Mouse (Mus musculus) bone marrow macrophage, adult 2 months (primary cell): Measurements from ENCODE around the gene Ano9. TPM values are rescaled to one million over a fixed set of nuclear protein-coding genes. Genes with fewer than 3 reads are reported as not detected.

Experiments used
- H3K27ac ChIP-seq: 2 replicates; pipeline ENCODE4 v1.5.1; 2012; ENCODE audit warnings: low read depth, low read length; ENCODE audit not compliant: insufficient read depth
- H3K4me1 ChIP-seq: 2 replicates; pipeline ENCODE4 v1.6.1; 2012; ENCODE audit warnings: low read length; ENCODE audit not compliant: control insufficient read depth, insufficient read depth
- H3K4me3 ChIP-seq: 2 replicates; pipeline ENCODE4 v1.5.1; 2012; ENCODE audit warnings: mild to moderate bottlenecking, low read length, moderate library complexity; ENCODE audit not compliant: insufficient read depth
- CTCF ChIP-seq: IDR thresholded peaks from 2 replicates; pipeline ENCODE4 v1.5.1; 2012; ENCODE audit warnings: low read depth, mild to moderate bottlenecking, low read length, moderate library complexity
- POLR2A ChIP-seq: IDR thresholded peaks from 2 replicates; pipeline ENCODE4 v1.6.1; 2012; ENCODE audit warnings: mild to moderate bottlenecking, low read depth, low read length, borderline replicate concordance
- polyA plus RNA-seq: library from polyadenylated mRNA; stranded (reverse); fragments of >200 nt; gene quantifications from 2 replicates; pipeline ENCODE4 v1.2.4, GENCODE M21; 2012; ENCODE audit not compliant: missing spikeins, insufficient read depth, insufficient read length

The Ano9 gene
- polyA plus RNA-seq, 1 experiment, result not detected

GRCm38 (mm10) chr7:141056976-141057375, 60.6 kb downstream of the Ano9 start:
- TF ChIP-seq CTCF (no peak), POLR2A (no peak)
- Histone ChIP-seq H3K27ac (no peak overlapping the region), H3K4me1 (no peaks in the 10 kb centered on the region), H3K4me3 (no peak overlapping the region)

GRCm38 (mm10) chr7:141055785-141056184, 61.8 kb downstream of the Ano9 start:
- Histone ChIP-seq H3K27ac (no peak overlapping the region), H3K4me1 (no peaks in the 10 kb centered on the region), H3K4me3 (no peak overlapping the region)
- TF ChIP-seq POLR2A (no peak), CTCF (no peak)

GRCm38 (mm10) chr7:141052421-141052820, 65.2 kb downstream of the Ano9 start:
- H3K27ac ChIP-seq, result no peak overlapping the region
- no peak for TF ChIP-seq POLR2A
- TF ChIP-seq CTCF, result no peak
- H3K4me3 ChIP-seq, result no peak overlapping the region
- peaks cover 1% of the 10 kb centered on the region for H3K4me1 ChIP-seq

DNA sequence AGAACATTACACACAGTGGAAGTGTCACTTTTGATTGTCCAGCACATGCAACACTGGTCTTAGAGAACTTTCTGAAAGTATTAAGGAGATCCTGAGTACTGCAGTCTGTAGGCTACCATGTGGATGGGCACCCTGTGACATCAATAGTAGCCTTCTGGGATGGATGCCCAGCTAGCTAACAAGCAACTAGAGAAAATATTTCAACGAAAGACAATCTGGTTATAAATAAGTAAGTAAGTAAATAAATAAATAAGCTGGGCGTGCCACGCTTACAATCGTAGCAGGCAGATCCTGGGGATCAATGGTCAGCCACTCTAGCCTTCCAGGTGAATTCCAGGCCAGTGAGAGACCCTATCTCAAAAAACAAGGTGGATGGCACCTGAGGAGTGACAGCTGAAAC, 65.6 kb downstream of the Ano9 start:
- Histone ChIP-seq H3K27ac (no peak overlapping the region), H3K4me3 (no peak overlapping the region), H3K4me1 (peaks cover 5% of the 10 kb centered on the region)
- TF ChIP-seq CTCF (no peak), POLR2A (no peak)

Other genes with a start within 250 kb of the Ano9 start
- gene Psmd13, start 235.8 kb downstream of the Ano9 start, polyA plus RNA-seq, result 120 and 121 TPM in 2 replicates
- gene Sirt3, start 235.5 kb downstream of the Ano9 start, polyA plus RNA-seq, result 16.2 and 20.1 TPM in 2 replicates
- 2.2 TPM in 1 of 2 replicates, not detected in the other for gene Cox8b, start 217.4 kb downstream of the Ano9 start, polyA plus RNA-seq
- not detected in 2 replicates for gene Nlrp6, start 196.9 kb downstream of the Ano9 start, polyA plus RNA-seq
- 11.5 and 13.8 TPM in 2 replicates for gene Pgghg, start 176.4 kb downstream of the Ano9 start, polyA plus RNA-seq
- gene Ifitm5, start 167.5 kb downstream of the Ano9 start, polyA plus RNA-seq, result 1.8 and 1.9 TPM in 2 replicates
- gene Gm45717, start 161.9 kb downstream of the Ano9 start, polyA plus RNA-seq, result 1.2 and 8.8 TPM in 2 replicates
- gene Ifitm2, start 161.8 kb downstream of the Ano9 start, polyA plus RNA-seq, result 1,477 and 1,645 TPM in 2 replicates
- gene Ifitm1, start 150.6 kb downstream of the Ano9 start, polyA plus RNA-seq, result 31.2 and 38.0 TPM in 2 replicates
- gene Ifitm3, start 107.0 kb downstream of the Ano9 start, polyA plus RNA-seq, result 1,636 and 1,773 TPM in 2 replicates
- gene Ifitm6, start 99.9 kb downstream of the Ano9 start, polyA plus RNA-seq, result 31.9 and 45.4 TPM in 2 replicates
- gene Gm17387, start 88.7 kb downstream of the Ano9 start, polyA plus RNA-seq, result not detected in 2 replicates
- gene B4galnt4, start 56.7 kb downstream of the Ano9 start, polyA plus RNA-seq, result not detected in 2 replicates
- not detected in 2 replicates for gene Pkp3, start 39.6 kb downstream of the Ano9 start, polyA plus RNA-seq
- 1.6 and 3.9 TPM in 2 replicates for gene Sigirr, start 17.2 kb downstream of the Ano9 start, polyA plus RNA-seq
- gene Ptdss2, start 4.6 kb upstream of the Ano9 start, polyA plus RNA-seq, result 20.7 and 21.5 TPM in 2 replicates
- gene Rnh1, start 55.1 kb upstream of the Ano9 start, polyA plus RNA-seq, result 131 and 141 TPM in 2 replicates
- gene Hras, start 76.2 kb upstream of the Ano9 start, polyA plus RNA-seq, result 29.7 and 36.1 TPM in 2 replicates
- 3.4 and 4.1 TPM in 2 replicates for gene Lrrc56, start 76.4 kb upstream of the Ano9 start, polyA plus RNA-seq
- gene Lmntd2, start 96.3 kb upstream of the Ano9 start, polyA plus RNA-seq, result 0.88 TPM in 1 of 2 replicates, not detected in the other
- gene Rassf7, start 98.1 kb upstream of the Ano9 start, polyA plus RNA-seq, result 3.5 and 3.9 TPM in 2 replicates
- gene Phrf1, start 111.0 kb upstream of the Ano9 start, polyA plus RNA-seq, result 36.2 and 45.2 TPM in 2 replicates
- 164 and 168 TPM in 2 replicates for gene Irf7, start 148.7 kb upstream of the Ano9 start, polyA plus RNA-seq
- gene Cdhr5, start 159.0 kb upstream of the Ano9 start, polyA plus RNA-seq, result not detected in 2 replicates
- not detected in 2 replicates for gene Sct, start 161.3 kb upstream of the Ano9 start, polyA plus RNA-seq
- not detected in 2 replicates for gene Drd4, start 174.2 kb upstream of the Ano9 start, polyA plus RNA-seq
- 27.3 and 37.4 TPM in 2 replicates for gene Deaf1, start 209.9 kb upstream of the Ano9 start, polyA plus RNA-seq
- gene Tmem80, start 209.9 kb upstream of the Ano9 start, polyA plus RNA-seq, result 29.8 and 37.8 TPM in 2 replicates
- gene Eps8l2, start 221.1 kb upstream of the Ano9 start, polyA plus RNA-seq, result not detected in 2 replicates